Mouse (Mus musculus) common myeloid progenitor, adult 5-6 weeks (primary cell): Measurements from ENCODE around the gene 4933425L06Rik. TPM values are rescaled to one million over a fixed set of nuclear protein-coding genes. Genes with fewer than 3 reads are reported as not detected.

Experiments
- ATAC-seq: replicated peaks from 2 replicates; pipeline ENCODE4 v1.8.0; 2016; ENCODE audit warnings: low read depth, mild to moderate bottlenecking, moderate TSS enrichment, inconsistent platforms; ENCODE audit not compliant: poor library complexity, severe bottlenecking
- total RNA-seq: library from RNA; stranded (forward); fragments of 200-1000, 187-1606 nt; gene quantifications from 2 replicates; pipeline ENCODE4 v1.2.3, GENCODE M21; 2017

Gene 4933425L06Rik
- total RNA-seq, 1 experiment from 2014 or later, result not detected

- no peak for ATAC-seq
Measured at GRCm38 (mm10) chr13:105132370-105132769, 50.4 kb downstream of the 4933425L06Rik start.

- ATAC-seq, result no peak
Measured at GRCm38 (mm10) chr13:105132776-105133175, 50.9 kb downstream of the 4933425L06Rik start.

DNA sequence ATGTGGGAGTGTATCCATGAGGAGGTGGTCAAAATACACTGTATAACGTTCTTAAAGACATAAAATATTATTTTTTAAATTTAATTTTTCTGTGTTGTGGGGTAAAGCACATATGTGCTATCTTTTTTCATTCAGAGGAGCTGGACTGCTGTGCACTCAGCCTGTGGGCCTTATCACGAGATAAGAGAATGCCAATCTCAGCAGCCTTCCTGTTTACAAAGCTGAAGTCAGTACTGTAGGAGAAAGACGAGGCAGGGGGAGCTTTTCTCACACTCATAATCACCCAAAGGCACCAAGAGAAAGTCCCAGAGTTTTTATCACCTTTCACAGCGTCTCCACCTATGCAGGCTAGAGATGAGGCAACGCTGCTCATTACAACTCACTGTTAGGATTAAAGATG is 52.5 kb downstream of the 4933425L06Rik start:
- peak; percentile 88 for ATAC-seq

- peak; percentile 96 for ATAC-seq
Measured at GRCm38 (mm10) chr13:105139881-105140280, 58.0 kb downstream of the 4933425L06Rik start.

GRCm38 (mm10) chr13:105146827-105147226 is 64.9 kb downstream of the 4933425L06Rik start:
- ATAC-seq, result no peak

GRCm38 (mm10) chr13:105147795-105148418 is 66.0 kb downstream of the 4933425L06Rik start:
- peak; percentile 99 for ATAC-seq

- ATAC-seq, result no peak
Measured at GRCm38 (mm10) chr13:105150006-105150405, 68.1 kb downstream of the 4933425L06Rik start.

DNA sequence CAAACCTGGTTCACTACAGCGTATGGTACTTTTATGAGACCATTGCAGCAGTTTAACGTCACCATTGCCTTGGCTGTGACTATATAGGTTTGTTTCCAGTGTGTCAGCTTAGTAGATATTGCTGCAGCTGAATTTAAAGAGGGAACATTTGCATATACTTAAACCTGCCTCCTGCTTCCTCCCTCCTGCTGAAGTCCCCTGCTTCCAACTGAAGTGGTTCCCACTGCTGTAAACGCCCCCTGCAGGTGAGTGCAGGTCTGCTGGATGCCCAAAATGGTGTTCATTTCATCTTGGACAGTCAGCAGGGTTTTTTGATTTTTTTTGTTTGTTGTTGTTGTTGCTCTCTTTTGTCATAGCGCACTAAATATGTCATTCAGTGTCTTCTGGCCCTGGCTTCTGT is 72.0 kb downstream of the 4933425L06Rik start:
- peak; percentile 76 for ATAC-seq

GRCm38 (mm10) chr13:105165441-105165840 is 83.5 kb downstream of the 4933425L06Rik start:
- no peak for ATAC-seq

Other genes with a start within 250 kb of the 4933425L06Rik start
- gene Shisal2b, start 218.2 kb upstream of the 4933425L06Rik start, total RNA-seq, result not detected in 2 replicates
- gene Rgs7bp, start 27.2 kb upstream of the 4933425L06Rik start, total RNA-seq, result 1.7 and 3.0 TPM in 2 replicates
- 7.3 and 8.0 TPM in 2 replicates for gene Rnf180, start 212.7 kb downstream of the 4933425L06Rik start, total RNA-seq